Mouse (Mus musculus): ENCODE results near the gene Hoxa7.

The Hoxa7 gene

DNA sequence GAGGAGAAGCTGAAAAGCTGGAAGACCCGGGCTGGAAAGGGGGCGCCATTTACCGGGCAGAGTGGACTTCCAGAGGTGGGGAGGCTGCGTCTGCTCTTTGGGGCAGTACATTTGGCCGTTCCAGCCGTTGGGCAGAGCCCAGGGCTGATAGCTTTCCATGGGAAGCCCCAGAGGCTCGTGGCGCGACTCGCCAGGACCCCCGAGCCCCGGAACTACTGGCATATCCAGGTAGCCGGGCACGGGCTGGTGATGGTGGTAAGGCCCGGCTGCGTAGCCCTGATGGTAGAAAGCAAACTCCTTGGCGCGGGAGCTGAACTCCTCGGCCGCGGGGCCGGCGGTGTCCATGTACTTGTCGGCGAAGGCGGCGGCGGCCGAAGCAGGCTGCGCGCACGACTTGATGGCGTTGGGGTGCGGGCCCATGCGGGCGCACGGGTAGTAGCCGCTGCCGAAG, 38.2 kb upstream of the Hoxa7 start:
- in situ Hi-C loops (cut with MboI; ENCODE audit: low pct_unique_long_range_greater_than_20kb in 1 of 2, low sequenced_read_pairs in 2 of 2, unreplicated experiment in 1 of 2): loop anchor here (10.0 to 25.0 kb wide), 4 partner anchors 55 to 652 kb away; partner anchors contain the start of gene Evx1 (in 1 of the 2)

DNA sequence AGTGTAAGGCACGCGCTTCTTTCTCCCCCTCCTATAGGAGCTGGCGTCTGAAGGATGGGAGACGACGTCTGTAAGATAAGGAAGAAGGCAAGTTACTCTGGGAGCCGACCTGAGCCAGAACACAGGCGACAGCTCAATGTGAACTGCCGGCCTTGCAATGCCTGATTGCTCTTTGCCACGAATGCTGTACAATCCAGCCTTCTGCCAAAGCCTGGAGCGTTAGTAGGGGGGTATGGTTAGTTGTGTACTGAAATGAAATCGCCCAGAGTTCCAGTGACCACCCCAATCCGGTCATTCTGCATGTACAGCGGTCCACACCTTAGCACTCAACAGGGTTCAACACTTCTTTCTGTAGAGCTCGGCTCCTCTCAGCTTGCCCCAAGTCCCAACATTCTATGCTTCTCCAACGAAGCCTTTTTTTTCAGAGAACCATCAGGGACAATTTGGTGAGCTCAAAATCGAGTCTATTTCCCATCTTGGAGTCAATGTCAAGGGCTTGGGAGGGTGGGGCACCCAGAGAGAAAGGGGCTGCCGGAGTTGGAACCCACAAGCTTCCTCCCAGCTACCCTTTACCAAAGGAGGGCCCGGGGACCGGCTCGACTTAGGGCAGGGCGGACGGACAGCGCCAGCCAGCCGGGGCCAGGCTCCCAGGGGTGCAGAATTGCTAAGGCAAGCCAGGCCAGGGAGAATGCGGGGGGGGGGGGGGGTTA, 37.6 kb upstream of the Hoxa7 start:
- in situ Hi-C loops (cut with MboI; ENCODE audit: low pct_unique_long_range_greater_than_20kb in 1 of 2, low sequenced_read_pairs in 2 of 2, unreplicated experiment in 1 of 2): loop anchor here (10.0 to 25.0 kb wide), 4 partner anchors 56 to 653 kb away; partner anchors contain the start of gene Evx1 (in 1 of the 2)

DNA sequence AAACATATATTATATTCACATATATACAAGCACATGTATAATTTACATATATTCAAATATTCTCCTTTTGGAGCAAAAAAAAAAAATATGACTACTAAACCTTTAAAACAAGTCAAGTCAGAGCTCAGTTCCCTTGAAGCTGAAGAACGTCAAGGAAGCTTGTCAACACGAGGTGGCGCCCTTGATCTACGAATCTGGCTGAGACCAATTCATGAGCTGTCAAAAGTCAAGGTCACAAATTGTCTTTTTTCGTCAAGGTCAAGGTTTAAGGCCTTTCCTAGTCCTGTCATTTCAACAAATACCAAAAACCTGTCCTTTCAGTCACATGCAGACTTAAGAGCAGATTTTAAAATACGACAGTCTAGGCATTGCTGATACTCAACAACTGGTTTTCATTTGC, 35.3 kb upstream of the Hoxa7 start:
- in situ Hi-C loops (cut with MboI; ENCODE audit: low pct_unique_long_range_greater_than_20kb in 1 of 2, low sequenced_read_pairs in 2 of 2, unreplicated experiment in 1 of 2): loop anchor here (10.0 to 25.0 kb wide), 4 partner anchors 58 to 655 kb away; partner anchors contain the start of gene Evx1 (in 1 of the 2)

DNA sequence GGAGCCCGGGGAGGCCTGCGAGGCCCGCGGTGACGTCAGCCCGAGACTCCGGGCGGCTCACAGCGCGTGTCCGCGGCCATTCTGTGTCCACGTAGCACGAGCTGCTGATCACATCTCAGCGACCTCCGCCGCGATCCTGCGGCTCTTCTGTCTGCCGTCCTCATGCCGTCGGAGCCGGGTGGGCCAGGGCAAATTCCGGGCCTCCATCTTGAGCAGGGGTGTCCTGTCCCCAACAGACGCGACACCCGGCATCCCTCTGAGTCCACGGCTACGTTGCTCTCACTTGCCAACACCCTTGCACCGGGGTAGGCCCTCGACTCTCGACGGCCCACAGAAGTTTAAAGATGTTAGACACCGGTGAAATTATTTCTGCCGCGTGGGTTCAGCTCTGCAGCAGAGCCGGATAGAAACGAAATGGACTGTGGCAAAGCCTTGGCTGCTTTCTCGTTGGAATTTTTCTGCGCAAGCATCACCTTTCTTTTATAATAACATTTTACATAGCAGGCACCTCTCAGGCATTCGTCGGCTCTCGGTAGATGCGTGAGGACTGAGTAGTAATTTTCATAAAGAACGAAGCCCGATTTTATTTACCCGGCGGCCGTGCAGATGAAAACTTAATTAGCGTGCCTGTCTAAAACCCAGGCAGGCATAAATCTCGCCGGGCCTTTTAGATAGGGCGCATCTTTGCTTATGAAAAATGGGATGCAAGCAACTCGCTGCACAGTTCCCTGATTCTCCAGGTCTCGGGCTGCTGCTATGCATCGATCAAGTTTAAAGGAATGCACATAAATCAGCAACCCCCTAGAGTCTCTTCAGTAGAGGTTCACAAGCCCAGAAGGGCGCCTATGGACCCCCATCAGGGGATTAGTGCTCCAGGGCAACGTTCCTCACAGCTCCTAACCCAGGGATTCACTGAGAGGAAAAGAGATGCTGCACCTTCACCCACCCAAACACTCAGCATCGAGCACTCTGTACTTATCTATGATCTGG, 32.2 kb upstream of the Hoxa7 start:
- in situ Hi-C loops (cut with MboI; ENCODE audit: low pct_unique_long_range_greater_than_20kb in 1 of 2, low sequenced_read_pairs in 2 of 2, unreplicated experiment in 1 of 2): loop anchor here (10.0 to 25.0 kb wide), 4 partner anchors 61 to 658 kb away; partner anchors contain the start of gene Evx1 (in 1 of the 2)

DNA sequence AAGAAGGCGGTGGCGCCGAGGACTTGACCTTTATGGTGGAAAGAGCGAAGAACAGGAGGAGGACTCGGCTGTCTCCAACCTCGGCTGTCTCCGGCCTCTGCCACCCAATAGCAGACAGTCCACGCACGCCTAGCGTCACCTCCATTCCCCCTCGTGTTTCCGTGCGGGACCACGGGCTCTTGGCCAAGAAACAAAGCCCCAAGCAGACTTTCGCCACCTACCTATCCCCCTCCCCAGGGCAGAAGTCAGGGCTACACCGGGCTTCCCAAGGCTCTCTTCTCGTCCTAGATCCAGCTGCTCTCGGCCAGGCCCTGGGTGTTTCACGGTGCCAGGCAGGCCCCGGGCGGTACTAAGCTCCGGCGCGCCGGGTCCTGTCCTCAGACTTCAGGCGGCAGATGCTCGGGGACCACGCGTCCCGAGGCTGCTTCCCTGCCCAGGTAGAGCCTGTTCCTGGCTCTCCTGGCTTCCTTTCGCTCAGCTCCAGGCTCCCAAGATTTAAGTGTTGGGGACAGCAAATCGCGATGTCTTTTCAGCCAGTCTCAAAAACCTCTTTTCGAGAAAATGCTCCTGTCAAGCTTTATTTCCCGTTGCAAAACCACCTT, 31.2 kb upstream of the Hoxa7 start:
- in situ Hi-C loops (cut with MboI; ENCODE audit: low pct_unique_long_range_greater_than_20kb in 1 of 2, low sequenced_read_pairs in 2 of 2, unreplicated experiment in 1 of 2): loop anchor here (10.0 to 25.0 kb wide), 4 partner anchors 62 to 659 kb away; partner anchors contain the start of gene Evx1 (in 1 of the 2)

DNA sequence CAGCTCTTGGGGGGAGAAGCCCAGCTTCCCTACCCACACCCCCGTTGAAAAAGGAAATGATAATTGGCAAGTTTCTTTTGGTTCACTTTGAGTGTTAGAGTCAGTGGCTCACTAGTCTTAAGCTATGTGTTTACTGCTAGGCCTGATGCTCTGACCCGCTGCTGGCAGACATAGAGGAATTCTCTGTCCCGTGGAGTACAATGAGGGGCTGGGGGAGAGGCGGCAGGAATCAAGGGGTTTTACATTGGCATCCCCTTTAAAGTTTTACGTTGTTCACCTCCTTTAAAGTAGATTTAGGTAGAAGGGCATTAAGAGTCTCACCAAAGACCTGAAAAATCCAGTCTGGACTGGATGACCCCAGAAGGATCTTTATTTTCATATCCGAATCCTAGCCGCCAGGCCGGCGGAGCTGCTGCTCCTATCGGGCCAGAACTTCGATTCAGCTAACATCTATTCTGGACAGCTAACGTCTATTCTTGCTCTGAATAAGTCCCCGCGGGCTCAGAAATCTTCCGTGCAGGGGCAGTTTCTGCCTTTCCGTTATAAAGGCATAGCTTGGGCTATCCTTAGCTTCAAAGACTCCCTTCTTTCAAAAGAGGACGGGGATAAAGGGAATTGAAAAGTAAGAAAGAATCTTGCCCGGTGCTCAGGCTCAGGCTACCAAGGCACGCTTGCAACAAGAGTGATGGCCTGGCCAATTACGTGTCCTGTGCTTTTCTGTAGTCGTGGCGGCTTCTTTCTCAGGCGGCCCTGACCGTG, 30.5 kb upstream of the Hoxa7 start:
- in situ Hi-C loops (cut with MboI; ENCODE audit: low pct_unique_long_range_greater_than_20kb in 1 of 2, low sequenced_read_pairs in 2 of 2, unreplicated experiment in 1 of 2): loop anchor here (10.0 to 25.0 kb wide), 4 partner anchors 63 to 660 kb away; partner anchors contain the start of gene Evx1 (in 1 of the 2)

DNA sequence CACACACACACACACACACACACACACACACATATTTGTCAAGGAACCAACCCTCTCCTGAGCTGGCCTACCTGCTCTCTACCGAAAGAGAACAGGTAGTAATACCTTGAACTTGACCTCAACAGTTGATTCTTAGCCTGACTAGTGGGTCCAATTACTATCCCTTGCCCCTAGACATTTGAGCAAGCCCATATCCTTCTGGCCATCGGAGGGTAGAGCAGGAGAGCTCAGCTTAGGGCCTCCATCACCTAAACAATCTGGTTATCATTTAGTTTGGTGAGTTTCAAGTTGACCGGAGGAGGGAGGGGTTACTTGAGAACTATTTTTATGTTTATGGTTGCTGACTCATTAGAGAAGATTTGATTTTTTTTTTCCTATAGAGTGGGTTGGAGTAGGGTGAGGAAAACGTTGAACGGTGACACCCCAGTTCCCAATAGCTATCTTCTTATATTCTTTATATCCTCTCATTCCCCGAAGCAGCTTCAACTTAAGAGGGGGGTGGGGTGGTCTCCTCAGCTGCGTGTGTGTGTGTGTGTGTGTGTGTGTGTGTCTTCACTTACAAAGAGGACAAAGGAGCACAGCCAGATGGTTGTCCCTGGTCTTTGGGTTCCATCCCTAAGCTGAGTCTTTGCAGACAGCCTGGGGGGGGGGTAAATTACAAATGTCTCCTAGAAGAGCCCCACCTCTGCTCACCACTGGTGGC, 29.7 kb upstream of the Hoxa7 start:
- in situ Hi-C loops (cut with MboI; ENCODE audit: low pct_unique_long_range_greater_than_20kb in 1 of 2, low sequenced_read_pairs in 2 of 2, unreplicated experiment in 1 of 2): loop anchor here (10.0 to 25.0 kb wide), 4 partner anchors 63 to 661 kb away; partner anchors contain the start of gene Evx1 (in 1 of the 2)

DNA sequence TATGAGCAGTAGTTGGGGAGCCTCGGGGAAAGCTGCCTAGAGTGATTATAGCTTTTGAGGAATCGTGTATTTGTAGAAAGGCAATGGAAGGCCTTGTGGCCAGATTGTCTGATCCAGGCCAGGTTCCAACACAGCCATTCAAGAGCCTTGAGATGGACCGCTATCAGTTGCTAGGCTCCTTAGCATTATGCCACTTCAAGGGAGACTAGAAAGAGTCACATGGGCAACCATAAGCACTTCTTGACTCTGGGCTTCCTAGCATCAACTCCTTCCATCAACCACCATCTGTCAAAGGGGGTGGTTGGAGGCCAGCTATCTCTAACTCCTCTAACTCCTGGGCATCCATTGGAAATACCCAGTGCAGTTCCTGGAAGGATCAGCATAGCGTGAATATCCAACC, 28.2 kb upstream of the Hoxa7 start:
- in situ Hi-C loops (cut with MboI; ENCODE audit: low pct_unique_long_range_greater_than_20kb in 1 of 2, low sequenced_read_pairs in 2 of 2, unreplicated experiment in 1 of 2): loop anchor here (5.0 to 25.0 kb wide), 6 partner anchors 65 to 1063 kb away; partner anchors contain the start of gene Evx1 (in 1 of the 2)

DNA sequence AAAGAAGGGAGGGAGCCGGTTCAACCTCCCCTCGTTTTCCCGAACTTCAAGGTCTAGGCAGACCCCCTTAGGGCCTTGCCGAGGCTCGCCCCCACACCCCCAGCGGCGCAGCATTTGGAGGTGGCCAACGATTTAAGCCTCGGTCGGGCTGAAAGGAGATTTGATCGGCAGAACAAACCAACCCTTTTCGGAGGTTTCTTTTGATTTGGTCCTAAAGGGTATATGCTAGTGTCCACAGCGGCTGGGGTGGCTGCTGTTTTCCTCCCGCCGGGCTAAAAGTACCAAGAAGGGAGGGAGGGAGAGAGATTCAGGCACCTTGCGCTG, 27.7 kb upstream of the Hoxa7 start:
- in situ Hi-C loops (cut with MboI; ENCODE audit: low pct_unique_long_range_greater_than_20kb in 1 of 2, low sequenced_read_pairs in 2 of 2, unreplicated experiment in 1 of 2): loop anchor here (5.0 to 25.0 kb wide), 2 partner anchors 82 to 1062 kb away; no protein-coding TSS in a partner anchor

DNA sequence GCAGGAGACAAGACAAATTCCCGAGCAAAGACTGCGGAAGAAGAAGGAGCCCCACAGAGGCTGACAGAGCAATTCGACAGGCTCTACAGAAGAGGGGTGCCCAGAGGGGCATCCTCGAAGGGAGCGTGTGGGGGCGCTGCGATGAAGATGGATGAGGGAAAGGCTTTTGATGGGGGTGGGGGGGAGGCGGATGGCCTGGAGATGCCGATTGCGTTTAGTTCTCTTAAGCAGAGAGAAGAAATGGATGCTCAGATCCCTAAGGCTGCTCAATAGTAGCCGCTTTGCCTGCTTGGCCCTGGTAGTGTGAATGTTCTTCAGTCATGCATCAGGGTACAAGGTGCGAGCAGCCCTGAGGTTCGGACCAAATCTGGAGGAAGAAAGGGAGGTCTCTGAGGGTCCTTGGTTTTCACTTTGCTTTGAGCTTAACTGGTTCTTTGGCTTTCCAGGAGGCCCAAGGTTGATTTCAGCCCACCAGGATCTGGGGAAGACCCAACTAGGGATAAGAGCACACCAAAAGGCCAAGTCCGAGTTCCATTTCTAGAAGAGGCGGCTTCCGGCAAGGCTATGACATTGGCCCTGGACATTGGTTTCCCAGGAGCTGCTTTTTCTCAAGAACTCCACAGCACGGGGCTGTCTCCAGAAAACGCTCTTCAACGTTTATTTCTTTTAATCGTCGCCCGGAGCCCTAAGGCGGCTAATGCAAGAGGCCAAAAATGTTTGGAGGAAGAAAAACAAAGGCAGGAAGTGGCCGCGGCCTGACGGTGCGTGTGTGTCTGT, 27.2 kb upstream of the Hoxa7 start:
- in situ Hi-C loops (cut with MboI; ENCODE audit: low pct_unique_long_range_greater_than_20kb in 1 of 2, low sequenced_read_pairs in 2 of 2, unreplicated experiment in 1 of 2): loop anchor here (5.0 to 25.0 kb wide), 2 partner anchors 82 to 1062 kb away; no protein-coding TSS in a partner anchor

DNA sequence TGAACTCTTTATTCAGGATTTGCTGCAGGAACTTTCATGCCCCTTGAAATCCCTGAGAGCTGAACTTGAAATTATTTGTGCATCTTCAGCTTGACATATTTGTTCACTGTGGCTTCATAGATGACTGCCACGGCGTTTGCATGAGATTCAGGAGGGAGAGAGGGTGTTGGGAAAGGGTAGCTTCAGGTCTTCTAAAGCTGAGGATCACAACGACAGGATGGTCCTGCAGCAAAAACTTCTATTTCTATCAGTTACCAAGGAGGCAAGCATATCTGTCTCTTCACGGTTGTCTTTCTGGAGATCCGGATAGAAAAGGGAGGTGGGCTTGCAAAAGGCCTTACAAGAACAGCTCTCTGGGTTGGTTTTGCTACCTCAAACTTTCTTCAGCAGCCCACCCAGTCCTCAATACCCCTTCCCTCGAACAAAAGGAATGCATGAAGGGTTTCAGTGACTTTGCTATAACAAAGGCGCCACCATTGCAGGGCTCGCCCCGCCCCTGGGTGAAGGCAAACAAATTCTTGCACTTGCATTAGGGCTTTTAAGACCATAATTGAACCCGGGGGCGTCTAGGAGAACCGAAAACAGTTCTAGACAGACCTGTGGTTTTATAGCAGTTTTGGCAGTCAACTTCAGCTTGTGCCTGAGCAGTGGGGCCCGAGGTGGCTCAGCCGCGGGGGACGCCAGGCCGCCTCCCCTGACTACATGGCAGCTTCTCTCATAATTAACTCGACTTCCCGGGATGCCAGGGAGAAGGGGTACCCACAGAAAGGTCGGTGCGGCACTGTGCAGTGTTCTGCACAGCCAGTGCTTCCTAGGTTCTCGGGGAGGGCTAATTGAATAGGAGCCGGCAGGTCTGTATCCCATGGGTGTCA, 26.3 kb upstream of the Hoxa7 start:
- in situ Hi-C loops (cut with MboI; ENCODE audit: low pct_unique_long_range_greater_than_20kb in 1 of 2, low sequenced_read_pairs in 2 of 2, unreplicated experiment in 1 of 2): loop anchor here (5.0 to 25.0 kb wide), 2 partner anchors 81 to 1061 kb away; no protein-coding TSS in a partner anchor

DNA sequence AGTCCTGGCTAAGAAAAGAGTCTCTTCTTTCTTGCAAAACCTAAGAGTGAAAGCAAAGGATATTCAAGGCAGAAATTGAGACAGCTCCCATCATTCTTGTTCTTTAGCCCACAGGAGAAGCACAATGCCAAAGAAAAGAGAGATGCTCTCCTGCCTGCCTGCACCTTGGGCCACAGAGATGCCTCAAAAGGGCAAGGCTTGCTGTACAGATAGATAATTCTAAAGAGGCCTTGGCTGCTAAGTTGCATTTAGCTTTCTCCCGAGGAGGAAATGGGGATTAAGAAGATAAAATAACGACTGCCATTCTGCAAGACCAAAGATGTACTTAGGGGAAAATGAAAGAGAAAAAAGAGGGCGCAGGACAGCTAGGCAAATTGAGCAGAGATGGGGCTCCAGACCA, 25.3 kb upstream of the Hoxa7 start:
- in situ Hi-C loops (cut with MboI; ENCODE audit: low pct_unique_long_range_greater_than_20kb in 1 of 2, low sequenced_read_pairs in 2 of 2, unreplicated experiment in 1 of 2): loop anchor here (5.0 to 25.0 kb wide), 2 partner anchors 80 to 1060 kb away; no protein-coding TSS in a partner anchor

DNA sequence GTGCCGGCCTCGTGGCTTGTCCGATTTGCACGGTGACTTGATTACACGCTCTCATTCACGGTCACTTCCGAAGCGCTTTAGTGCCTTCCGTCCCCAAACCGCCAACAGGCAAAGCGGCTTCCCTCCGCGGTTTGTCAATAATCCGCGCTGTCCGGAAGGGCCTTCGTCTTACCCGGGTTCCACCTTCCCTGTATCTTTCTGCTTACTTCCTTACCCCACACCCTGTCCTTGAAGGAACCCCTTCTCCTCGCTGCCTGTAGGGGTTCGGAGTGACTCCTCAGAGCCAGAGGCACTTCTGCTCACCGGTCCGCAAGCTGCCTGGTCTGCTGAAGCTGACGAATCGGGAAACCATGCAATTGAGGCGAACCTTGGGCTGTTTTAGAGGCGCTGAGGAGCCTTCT, 24.7 kb upstream of the Hoxa7 start:
- in situ Hi-C loops (cut with MboI; ENCODE audit: low pct_unique_long_range_greater_than_20kb in 1 of 2, low sequenced_read_pairs in 2 of 2, unreplicated experiment in 1 of 2): loop anchor here (5.0 to 25.0 kb wide), 2 partner anchors 79 to 1059 kb away; no protein-coding TSS in a partner anchor

DNA sequence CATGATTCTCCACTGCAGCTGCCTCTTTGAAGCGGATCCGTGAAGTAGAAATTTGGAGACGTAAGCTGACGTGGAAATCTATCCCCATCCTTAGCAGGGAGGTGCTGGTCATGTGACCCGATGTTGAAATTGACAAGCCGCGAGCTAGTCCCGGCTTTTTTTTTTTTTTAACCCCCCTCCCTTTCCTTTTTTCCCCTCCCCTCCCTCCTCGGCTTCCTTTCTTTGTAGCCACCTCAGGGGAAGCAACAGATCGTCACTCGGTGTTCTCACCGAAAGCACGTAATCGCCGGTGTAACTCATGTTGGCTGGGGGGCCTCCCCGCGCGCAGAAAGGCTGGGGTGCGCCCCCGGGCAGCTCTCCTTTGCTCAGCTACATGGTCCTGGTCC, 24.1 kb upstream of the Hoxa7 start, which contains the start of gene Hoxa11:
Gene Hoxa11 (minus strand): TSS at position 54 of the 386 bp plus-strand sequence.
- in situ Hi-C loops (cut with MboI; ENCODE audit: low pct_unique_long_range_greater_than_20kb in 1 of 2, low sequenced_read_pairs in 2 of 2, unreplicated experiment in 1 of 2): loop anchor here (5.0 to 25.0 kb wide), 2 partner anchors 78 to 1058 kb away; no protein-coding TSS in a partner anchor

Measured in mouse embryonic stem cell (cell line).